Mouse (Mus musculus) thymus, postnatal 36 days (tissue): ENCODE data around the gene Slc25a15.

Experiments
- DNase-seq, 2 experiments: peaks; one replicate each; pipeline ENCODE4 v3.0.0; 2022; ENCODE audit warnings: mixed read lengths in 2 of 2

Gene Slc25a15

GRCm38 (mm10) chr8:22398142-22398951, at the start of gene Slc25a15:
Gene Slc25a15 (minus strand): TSS chr8:22398597.
- DNase-seq = peak; percentile 91 to 93

DNA sequence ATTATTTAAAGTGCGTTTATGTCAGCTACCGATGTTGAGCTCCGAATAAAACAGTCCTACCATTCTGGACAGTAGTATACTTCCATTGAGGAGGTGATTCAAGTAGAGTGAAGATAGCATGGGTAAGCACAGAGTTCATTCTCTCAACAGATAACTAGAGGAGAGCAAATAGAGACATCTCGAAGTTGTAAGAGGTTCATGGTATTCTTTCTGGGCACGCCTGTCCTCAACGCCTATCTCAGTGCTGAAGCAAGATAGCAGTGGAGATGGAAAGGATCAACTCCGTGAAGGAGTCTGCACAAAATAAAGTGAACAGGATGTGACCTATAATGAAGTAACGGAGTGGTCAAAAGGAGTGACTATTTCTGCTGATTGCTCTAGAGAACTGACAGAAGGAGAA, 13.6 kb upstream of the Slc25a15 start:
- DNase-seq = no peak

DNA sequence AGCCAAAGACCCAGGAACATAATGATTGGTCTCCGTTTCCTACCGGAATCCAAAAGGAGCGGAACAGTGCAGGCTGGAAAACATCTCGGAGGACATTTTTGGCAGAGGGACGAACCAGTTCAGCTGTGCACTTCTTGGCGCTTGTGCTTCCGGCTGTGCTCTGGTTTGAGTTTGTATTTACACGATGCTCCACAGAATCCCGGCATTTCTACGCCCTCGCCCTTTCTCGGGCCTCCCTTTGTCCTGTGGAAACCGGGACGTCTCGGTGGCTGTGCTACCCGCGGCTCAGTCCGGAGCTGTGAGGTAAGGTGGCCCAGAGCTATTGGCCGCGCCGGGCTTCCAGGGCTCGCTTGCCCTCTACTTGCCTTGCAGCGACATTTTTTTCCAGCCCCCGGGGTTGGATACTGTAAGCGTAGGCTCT, 12.9 kb upstream of the Slc25a15 start, which contains the start of gene Mrps31:
Mrps31 (plus strand) TSS at position 80 of the 421 bp plus-strand sequence.
- DNase-seq = peak; percentile 70

- DNase-seq = no peak
Observed at GRCm38 (mm10) chr8:22410688-22411281, 12.4 kb upstream of the Slc25a15 start.

DNA sequence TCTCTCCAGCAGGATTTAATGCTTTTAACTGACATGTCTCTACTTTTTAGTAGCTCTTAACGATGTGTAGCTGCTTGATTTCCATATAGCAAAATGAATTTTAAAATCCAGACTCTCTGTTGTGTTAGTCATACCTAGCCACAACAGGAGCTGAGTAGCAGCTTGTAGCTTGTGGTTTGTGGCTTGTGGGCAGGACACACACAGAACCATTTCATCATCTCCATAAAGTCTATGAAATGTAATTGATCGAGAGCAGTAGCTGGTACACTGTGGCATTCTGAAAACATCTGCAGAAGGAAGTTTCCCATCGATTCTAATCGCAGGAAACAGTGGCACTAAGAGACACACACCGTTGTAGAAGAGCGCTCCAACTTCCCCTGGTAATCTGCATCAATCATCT, 7.3 kb upstream of the Slc25a15 start:
- DNase-seq = no peak

DNA sequence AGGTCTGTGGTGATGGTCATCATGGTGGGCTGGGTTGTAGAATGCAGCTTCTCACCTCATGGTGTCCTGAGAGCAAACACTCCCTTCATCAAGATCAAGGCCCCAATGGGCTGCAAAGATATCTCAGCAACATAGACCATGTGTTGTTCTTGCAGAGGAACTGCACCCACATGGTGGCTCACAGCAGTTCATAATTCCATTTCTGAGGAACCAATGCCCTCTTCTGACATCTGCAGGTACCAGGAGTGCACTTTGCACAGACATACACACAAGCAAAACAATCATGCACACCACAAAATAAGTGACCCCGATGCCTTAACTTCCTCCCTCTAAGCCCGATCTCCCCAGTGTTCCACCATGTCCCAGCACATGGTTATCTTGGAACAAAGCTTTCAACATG, 4.8 kb upstream of the Slc25a15 start:
- DNase-seq = no peak

GRCm38 (mm10) chr8:22400593-22400992, 2.2 kb upstream of the Slc25a15 start:
- DNase-seq = no peak

GRCm38 (mm10) chr8:22399285-22399880, 986 bp upstream of the Slc25a15 start:
- DNase-seq = no peak

DNA sequence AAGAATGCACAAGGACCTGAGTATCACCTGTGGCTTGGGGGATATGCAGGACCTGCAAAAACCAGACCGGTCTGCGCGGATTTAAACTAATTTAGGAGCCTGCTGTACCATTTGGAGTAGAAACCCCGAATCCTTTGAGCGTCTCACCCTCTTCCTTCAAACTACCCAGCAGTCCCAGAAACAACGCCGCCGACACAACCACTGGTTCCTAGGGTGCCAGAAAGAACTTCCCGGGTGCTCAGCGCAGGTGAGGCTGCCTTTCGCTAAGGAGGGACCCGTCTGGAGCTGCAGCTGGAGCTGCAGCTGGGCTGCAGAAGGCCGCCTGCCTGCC, 621 bp downstream of the Slc25a15 start:
- DNase-seq = no peak

DNA sequence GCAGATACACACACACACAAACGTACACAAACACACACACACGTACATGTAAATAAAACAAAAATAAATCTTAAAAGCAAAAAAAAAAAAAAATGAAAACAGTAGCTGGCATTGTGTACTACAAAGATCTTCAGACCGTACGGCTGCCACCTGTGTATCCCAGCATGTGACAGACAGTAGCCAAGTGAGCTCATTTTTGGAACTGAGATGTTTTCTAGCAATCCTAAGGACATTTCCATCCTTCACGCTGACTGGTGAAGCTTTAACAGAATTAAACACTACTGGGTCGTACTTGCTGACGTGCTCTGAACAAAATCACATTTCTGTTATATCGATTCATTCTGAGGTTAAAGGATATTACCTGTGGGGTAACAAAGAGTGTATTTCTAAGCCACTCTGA, 3.1 kb downstream of the Slc25a15 start:
- DNase-seq = no peak

GRCm38 (mm10) chr8:22394471-22394870, 3.9 kb downstream of the Slc25a15 start:
- DNase-seq = no peak

DNA sequence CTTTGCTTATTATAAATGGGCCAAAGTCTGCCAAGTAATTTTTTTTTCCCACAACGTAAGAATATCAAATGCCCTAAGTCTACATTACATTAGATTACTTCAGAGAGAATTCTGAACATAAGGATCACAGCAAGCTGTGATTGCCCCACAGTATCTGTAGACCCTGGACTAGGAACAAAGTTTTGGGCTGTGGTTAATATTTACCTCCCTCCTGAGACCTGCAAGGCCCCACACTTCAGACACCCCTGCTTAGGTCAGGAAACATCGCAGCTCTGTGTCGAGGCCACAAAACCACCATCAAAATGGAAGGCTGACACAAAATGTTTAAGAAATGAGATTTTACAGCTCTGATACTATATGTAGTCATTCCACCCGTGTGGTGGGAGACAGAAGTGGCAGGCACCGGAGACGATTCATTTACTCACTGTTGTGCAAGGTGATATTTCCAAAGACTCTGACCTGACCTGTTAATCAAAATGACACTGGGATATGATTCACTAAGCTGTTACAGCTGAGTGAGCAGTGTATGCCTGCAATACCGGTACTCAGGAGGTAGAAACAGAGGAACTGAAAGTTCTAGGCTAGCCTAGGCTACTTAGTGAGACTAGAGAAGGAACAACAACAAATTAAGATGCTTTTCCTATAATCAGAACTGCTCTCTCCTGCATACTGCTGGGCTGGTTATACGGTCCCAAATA, 7.5 kb downstream of the Slc25a15 start:
- DNase-seq = no peak

DNA sequence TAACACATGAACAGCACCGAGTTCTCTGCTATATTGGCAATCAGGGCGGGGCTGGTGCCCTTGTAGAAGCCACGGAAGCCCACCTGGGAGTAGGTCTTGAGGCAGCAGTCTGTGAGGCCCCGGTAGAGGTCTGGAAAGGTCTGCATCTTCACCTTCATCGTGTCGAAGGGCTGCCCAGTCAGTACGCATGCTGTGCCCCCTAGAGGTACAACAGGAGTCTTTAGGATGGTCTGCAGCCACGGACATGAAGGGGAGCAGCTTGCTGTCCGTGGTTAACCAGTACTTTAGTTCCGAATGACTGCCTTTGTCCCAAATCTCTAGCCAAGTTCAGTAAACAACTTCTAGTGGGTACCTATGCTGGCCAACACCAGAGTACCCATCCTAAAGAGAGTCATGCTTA, 8.5 kb downstream of the Slc25a15 start:
- DNase-seq = no peak

DNA sequence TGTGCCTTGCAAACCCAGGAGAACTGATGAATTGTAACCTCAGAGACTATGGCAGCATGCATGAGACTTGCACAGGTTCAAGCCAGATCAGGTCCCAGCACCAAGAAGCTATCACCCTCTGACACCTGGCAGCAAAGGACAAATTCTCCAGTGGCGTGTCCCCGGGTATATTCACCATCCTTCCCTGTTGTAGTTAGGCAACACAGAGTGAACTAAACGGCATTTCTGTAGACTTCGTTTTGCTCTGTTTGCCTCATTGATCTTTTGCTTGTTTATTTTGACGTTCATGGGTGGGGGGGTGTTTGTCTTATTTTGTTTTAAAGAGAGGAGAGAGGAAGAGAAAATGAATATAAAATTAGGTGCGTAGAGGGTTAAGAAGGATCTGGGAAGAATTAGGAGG, 13.2 kb downstream of the Slc25a15 start:
- no peak for DNase-seq

DNA sequence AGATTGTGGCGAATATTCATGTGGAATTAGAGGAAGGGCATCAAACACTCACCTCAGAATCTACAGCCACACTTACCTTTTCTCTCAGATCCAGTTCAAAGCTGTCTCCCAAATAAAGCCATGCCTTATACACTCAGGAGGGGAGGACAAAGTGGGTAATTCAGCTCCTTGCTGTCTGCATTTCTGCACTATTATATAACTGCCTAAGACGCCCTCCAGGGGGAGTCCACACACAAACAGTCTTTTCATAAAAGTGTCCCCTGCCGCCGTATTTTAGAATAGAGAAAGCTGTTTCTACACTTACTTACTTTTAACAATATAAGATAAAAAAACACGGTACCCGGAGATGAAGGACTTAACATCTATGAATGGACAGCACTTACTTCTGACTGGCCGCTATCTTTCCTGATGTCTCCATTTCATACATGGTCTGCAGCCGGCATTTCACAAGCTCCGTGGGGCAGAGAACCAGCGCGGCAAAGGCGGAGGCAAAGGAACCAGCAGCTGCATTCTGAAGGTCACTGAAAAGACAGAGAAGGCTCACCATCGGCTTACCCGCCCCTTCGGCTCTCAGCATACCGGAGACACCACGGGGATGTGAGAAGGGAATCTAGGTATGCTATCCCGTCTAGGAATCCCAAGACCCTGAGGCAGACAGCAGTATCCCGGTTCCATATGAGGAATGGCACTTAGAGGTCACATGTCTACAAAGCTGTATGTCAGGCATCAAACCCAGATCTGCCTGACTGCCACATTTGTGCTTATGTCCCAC, 15.4 kb downstream of the Slc25a15 start:
- DNase-seq = no peak

DNA sequence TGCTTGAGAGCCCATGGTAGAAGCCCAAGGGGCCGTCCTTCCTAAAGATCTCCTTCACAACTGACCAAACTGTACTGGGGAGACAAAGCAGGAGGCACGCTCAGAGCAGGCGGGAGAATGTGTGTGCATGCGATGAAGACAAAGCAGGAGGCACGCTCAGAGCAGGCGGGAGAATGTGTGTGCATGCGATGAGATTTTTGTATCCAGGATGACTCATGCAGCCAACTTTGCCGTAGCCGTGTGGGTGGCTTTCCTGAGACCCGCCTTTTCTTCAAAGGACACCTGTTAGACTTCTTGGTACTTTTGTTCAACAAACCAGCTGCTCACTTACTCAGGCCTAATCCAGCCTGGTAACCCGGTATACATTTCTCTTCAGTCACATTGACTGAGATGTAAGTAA, 17.5 kb downstream of the Slc25a15 start:
- DNase-seq = no peak

GRCm38 (mm10) chr8:22376903-22377302, 21.5 kb downstream of the Slc25a15 start:
- DNase-seq = peak; percentile 63 to 65

GRCm38 (mm10) chr8:22376311-22376710, 22.1 kb downstream of the Slc25a15 start:
- no peak for DNase-seq

- no peak for DNase-seq
Observed at GRCm38 (mm10) chr8:22359882-22360281, 38.5 kb downstream of the Slc25a15 start.

DNA sequence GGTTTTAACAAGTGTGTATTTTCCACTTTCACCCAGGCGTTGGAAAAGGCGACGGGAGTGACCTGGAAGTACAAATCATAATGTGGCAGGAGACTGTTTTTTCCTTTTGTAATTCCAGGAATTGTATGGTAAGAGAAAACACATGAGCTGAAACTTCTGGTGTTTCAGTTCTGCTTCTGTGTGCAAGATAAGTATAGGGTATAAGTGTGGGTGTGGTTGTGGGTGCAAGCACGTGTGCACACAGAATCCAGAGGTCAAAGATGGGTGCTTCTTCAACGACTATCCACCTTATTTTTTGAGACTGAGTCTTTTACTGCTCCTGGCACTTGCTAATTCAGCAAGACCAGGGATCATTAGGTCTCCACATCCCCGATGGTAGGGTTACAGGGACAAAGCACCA, 39.0 kb downstream of the Slc25a15 start:
- no peak for DNase-seq

DNA sequence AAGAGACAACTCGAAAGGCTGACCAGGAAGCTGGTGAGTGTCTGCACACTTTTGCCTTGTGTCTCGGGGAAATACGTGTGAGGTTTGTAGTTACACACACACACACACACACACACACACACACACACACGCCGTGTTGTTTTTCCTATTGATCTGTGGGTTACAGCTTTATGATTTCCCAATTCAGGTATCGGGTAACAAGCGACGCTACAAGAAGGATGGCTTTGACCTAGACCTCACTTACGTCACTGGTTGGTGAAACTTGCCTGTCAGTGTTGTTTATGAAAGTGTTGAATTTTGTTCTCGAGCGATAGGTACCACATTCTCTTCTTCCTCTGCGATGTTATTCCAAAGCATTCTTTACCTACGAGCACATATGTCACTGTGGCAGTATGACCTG, 63.0 kb downstream of the Slc25a15 start:
- no peak for DNase-seq
